Mouse (Mus musculus) lung, postnatal 10 days (tissue): Measurements from ENCODE around the gene Enpp5.
A peak's percentile ranks its signal among the peaks of the same experiment; 100 is the strongest.

Experiments used
- DNase-seq: peaks from one replicate; pipeline ENCODE4 v3.0.0; 2021

Gene Enpp5

GRCm38 (mm10) chr17:44100486-44100885, 21.9 kb downstream of the Enpp5 start:
- DNase-seq, result peak; percentile 6

GRCm38 (mm10) chr17:44100906-44101305, 22.3 kb downstream of the Enpp5 start:
- DNase-seq, result no peak

GRCm38 (mm10) chr17:44101961-44102360, 23.3 kb downstream of the Enpp5 start:
- no peak for DNase-seq

GRCm38 (mm10) chr17:44105287-44106138, 26.9 kb downstream of the Enpp5 start, which contains the start of gene Enpp4:
Enpp4 (minus strand) TSS chr17:44105809.
- DNase-seq, result peak; percentile 94

GRCm38 (mm10) chr17:44108331-44108730, 29.7 kb downstream of the Enpp5 start:
- DNase-seq, result peak; percentile 46

GRCm38 (mm10) chr17:44116584-44116983, 38.0 kb downstream of the Enpp5 start:
- DNase-seq, result no peak

GRCm38 (mm10) chr17:44117721-44118120, 39.1 kb downstream of the Enpp5 start:
- no peak for DNase-seq

- no peak for DNase-seq
These were observed 39.6 kb downstream of the Enpp5 start for GRCm38 (mm10) chr17:44118231-44118630.

- no peak for DNase-seq
These were observed 42.9 kb downstream of the Enpp5 start for GRCm38 (mm10) chr17:44121366-44122100.

GRCm38 (mm10) chr17:44129092-44129750, 50.6 kb downstream of the Enpp5 start:
- DNase-seq, result no peak

GRCm38 (mm10) chr17:44130429-44130828, 51.8 kb downstream of the Enpp5 start:
- DNase-seq, result peak; percentile 76

GRCm38 (mm10) chr17:44134106-44134505, 55.5 kb downstream of the Enpp5 start:
- no peak for DNase-seq

- no peak for DNase-seq
These were observed 55.9 kb downstream of the Enpp5 start for GRCm38 (mm10) chr17:44134545-44134944.

- DNase-seq, result no peak
These were observed 57.4 kb downstream of the Enpp5 start for GRCm38 (mm10) chr17:44136018-44136417.
